Mouse (Mus musculus) liver, embryonic 14.5 days (tissue): ENCODE data around the gene Chil1. TPM values are rescaled to one million over a fixed set of nuclear protein-coding genes. Genes with fewer than 3 reads are reported as not detected.

Experiments used
- ATAC-seq: fragments of 200-750 bp; cut with Nextera tagmentation; 2 replicates; pipeline ENCODE4 v1.8.0; 2017; ENCODE audit warnings: moderate number of reproducible peaks, mild to moderate bottlenecking, moderate library complexity; ENCODE audit not compliant: insufficient read depth
- DNase-seq, 3 experiments: peaks; one replicate each; pipeline ENCODE4 v3.0.0-alpha.2; 2012 to 2013; ENCODE audit warnings: low read depth in 3 of 3, low spot score in 3 of 3
- H3K27ac ChIP-seq: fragments of 300-500 bp; sonication (generic); 2 replicates; pipeline ENCODE4 v1.5.1; 2014; ENCODE audit warnings: moderate library complexity, mild to moderate bottlenecking, control low read depth, inconsistent platforms
- H3K27me3 ChIP-seq: fragments of 300-500 bp; sonication (generic); 2 replicates; pipeline ENCODE4 v1.6.1; 2014; ENCODE audit warnings: mild to moderate bottlenecking, low read length, moderate library complexity; ENCODE audit not compliant: control insufficient read depth, insufficient read depth
- H3K36me3 ChIP-seq: fragments of 300-500 bp; sonication (generic); replicated peaks from 2 replicates; pipeline ENCODE4 v1.6.1; 2014; ENCODE audit warnings: low read depth; ENCODE audit not compliant: control insufficient read depth, insufficient read depth
- H3K4me1 ChIP-seq, 2 experiments: fragments of 200-500 bp in 1 of 2; fragments of 300-500 bp in 1 of 2; sonication (generic) in 1 of 2; replicated peaks; 2 replicates each; pipeline ENCODE4 v1.6.1; 2012 to 2014; ENCODE audit warnings: antibody characterized with exemption in 1 of 2, inconsistent platforms in 1 of 2, low read length in 1 of 2; ENCODE audit not compliant: control insufficient read depth in 2 of 2, insufficient read depth in 2 of 2
- H3K4me2 ChIP-seq: fragments of 300-500 bp; sonication (generic); 2 replicates; pipeline ENCODE4 v1.6.1; 2014; ENCODE audit warnings: low read depth, mild to moderate bottlenecking, control low read depth, moderate library complexity
- H3K4me3 ChIP-seq, 2 experiments: fragments of 200-500 bp in 1 of 2; fragments of 300-500 bp in 1 of 2; sonication (generic) in 1 of 2; 2 replicates each; pipeline ENCODE4 v1.5.1; 2012 to 2014; ENCODE audit warnings: low read depth in 2 of 2, low read length in 2 of 2, mild to moderate bottlenecking in 2 of 2, control low read depth in 1 of 2, inconsistent platforms in 1 of 2, moderate library complexity in 1 of 2; ENCODE audit not compliant: insufficient read depth in 1 of 2
- H3K9ac ChIP-seq: fragments of 300-500 bp; sonication (generic); replicated peaks from 2 replicates; pipeline ENCODE4 v1.6.1; 2014; ENCODE audit warnings: mild to moderate bottlenecking, control low read depth, moderate library complexity
- H3K9me3 ChIP-seq: fragments of 300-500 bp; sonication (generic); 2 replicates; pipeline ENCODE4 v1.6.1; 2016; ENCODE audit warnings: low read length, mixed read lengths; ENCODE audit not compliant: control insufficient read depth
- CTCF ChIP-seq: IDR thresholded peaks from 2 replicates; pipeline ENCODE4 v1.5.1; 2016; ENCODE audit warnings: antibody characterized with exemption, low read depth, control low read depth
- EP300 ChIP-seq: IDR thresholded peaks from 2 replicates; pipeline ENCODE4 v1.6.1; 2016; ENCODE audit warnings: antibody characterized with exemption, low read depth
- WGBS: fragments of 180-500 bp; shearing (Covaris S2); extraction: QIAGEN DNeasy Blood & Tissue Kit; methylation state at CpG from one replicate; pipeline ENCODE4 v1.1.7; 2014; ENCODE audit not compliant: insufficient replicate concordance; 5-methylcytosine and 5-hydroxymethylcytosine counted together
- polyA plus RNA-seq, 2 experiments: library from polyadenylated mRNA; depleted of rRNA in 1 of 2; stranded (reverse) in 1 of 2; unstranded in 1 of 2; fragments of >200 nt; fragmentation: Nextera tagmentation in 1 of 2; extraction: Ambion mirVana in 1 of 2; gene quantifications; 2 replicates each; pipeline versions ENCODE4 v1.2.1 to v1.2.3; 2012 to 2014

Chil1 gene
- polyA plus RNA-seq, 2 experiments = 1.3 to 3.7 TPM

GRCm38 (mm10) chr1:134215751-134216628 is 34.0 kb downstream of the Chil1 start:
- H3K27ac ChIP-seq = no peak overlapping the region

GRCm38 (mm10) chr1:134216629-134216971 is 34.6 kb downstream of the Chil1 start:
- no peak for DNase-seq
- H3K9ac ChIP-seq = no peak overlapping the region
- ATAC-seq = no peak
- H3K27ac ChIP-seq = no peak overlapping the region
- no peak overlapping the region for H3K4me3 ChIP-seq
- H3K4me2 ChIP-seq = no peak overlapping the region
- H3K4me1 ChIP-seq = peaks cover 4 to 14% of the 10 kb centered on the region in 2 experiments; a peak in 2 of 4 replicates
- H3K36me3 ChIP-seq = no peaks in the 10 kb centered on the region
- TF ChIP-seq CTCF (peak; percentile 10; the same call in 1 of the 2 replicates), EP300 (no peak)
- no peaks in the 10 kb centered on the region for H3K27me3 ChIP-seq
- WGBS = 68% methylated on average over 2 of the region's 2 CpGs
- no peaks in the 10 kb centered on the region for H3K9me3 ChIP-seq

More at GRCm38 (mm10) chr1:134215751-134216628, 34.0 kb downstream of the Chil1 start:
- H3K27me3 ChIP-seq = no peaks in the 10 kb centered on the region
- H3K4me2 ChIP-seq = no peak overlapping the region
- H3K9me3 ChIP-seq = no peaks in the 10 kb centered on the region
- DNase-seq = no peak
- no peak overlapping the region for H3K4me3 ChIP-seq
- H3K4me1 ChIP-seq = peaks cover 4 to 11% of the 10 kb centered on the region in 2 experiments; a peak in 2 of 4 replicates
- 43% methylated on average over 11 of the region's 11 CpGs for WGBS
- H3K9ac ChIP-seq = no peak overlapping the region
- H3K36me3 ChIP-seq = no peaks in the 10 kb centered on the region
- TF ChIP-seq CTCF (no peak), EP300 (no peak)
- no peak for ATAC-seq

DNA sequence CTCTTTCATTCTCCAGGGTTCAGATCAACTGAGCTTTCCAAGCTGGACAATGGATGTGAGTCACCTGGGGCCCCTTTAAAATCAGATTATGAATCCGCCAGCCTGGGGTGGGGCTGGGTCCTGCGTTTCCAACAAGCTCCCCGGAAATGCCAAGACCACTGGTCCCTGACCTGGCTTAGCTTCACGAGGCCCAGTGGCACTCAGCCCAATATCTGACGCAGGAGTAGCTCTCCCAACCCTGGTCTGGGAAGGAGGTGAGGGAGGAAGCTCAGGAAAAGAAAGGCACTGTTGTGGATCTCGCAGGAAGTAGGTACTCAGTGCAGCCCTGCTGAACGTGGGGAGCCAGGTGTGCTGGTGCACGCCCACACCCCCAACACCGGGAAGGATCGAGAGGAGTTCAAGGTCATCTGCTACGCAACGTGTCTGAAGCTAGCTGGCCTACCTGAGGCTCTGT is 35.1 kb downstream of the Chil1 start:
- TF ChIP-seq CTCF = no peak
- TF ChIP-seq EP300 = no peak
- Histone ChIP-seq H3K4me2 (no peak overlapping the region), H3K9ac (no peak overlapping the region), H3K4me3 (no peak overlapping the region), H3K36me3 (no peaks in the 10 kb centered on the region), H3K27ac (no peak overlapping the region), H3K9me3 (no peaks in the 10 kb centered on the region), H3K27me3 (no peaks in the 10 kb centered on the region), H3K4me1 (peaks cover 4 to 14% of the 10 kb centered on the region in 2 experiments; a peak in 2 of 4 replicates)
- ATAC-seq (no peak), DNase-seq (no peak)
- WGBS = 41% methylated on average over 12 of the region's 12 CpGs

- DNase-seq = no peak
- TF ChIP-seq CTCF (no peak), EP300 (no peak)
- no peaks in the 10 kb centered on the region for H3K36me3 ChIP-seq
- no peak for ATAC-seq
- H3K27me3 ChIP-seq = no peaks in the 10 kb centered on the region
- no peak overlapping the region for H3K4me2 ChIP-seq
- H3K9ac ChIP-seq = no peak overlapping the region
- no peak overlapping the region for H3K4me3 ChIP-seq
- no peak overlapping the region for H3K27ac ChIP-seq
- WGBS = 40% methylated on average over 3 of the region's 3 CpGs
- H3K9me3 ChIP-seq = no peaks in the 10 kb centered on the region
- H3K4me1 ChIP-seq = peaks cover 4 to 15% of the 10 kb centered on the region in 2 experiments; a peak in 2 of 4 replicates
Observed at GRCm38 (mm10) chr1:134217942-134218341, 36.0 kb downstream of the Chil1 start.

- Histone ChIP-seq H3K4me3 (no peak overlapping the region), H3K4me2 (no peak overlapping the region), H3K27me3 (no peaks in the 10 kb centered on the region), H3K9ac (no peak overlapping the region), H3K4me1 (0 out of 4 replicates have a peak, but pooled peaks cover 0 to 6% of the 10 kb centered on the region in 2 experiments), H3K27ac (no peak overlapping the region), H3K36me3 (no peaks in the 10 kb centered on the region), H3K9me3 (no peaks in the 10 kb centered on the region)
- ATAC-seq = no peak
- TF ChIP-seq CTCF (no peak), EP300 (no peak)
- 70% methylated on average over 5 of the region's 5 CpGs for WGBS
- no peak for DNase-seq
Observed at GRCm38 (mm10) chr1:134219608-134220007, 37.6 kb downstream of the Chil1 start.
